Mouse (Mus musculus) bone marrow macrophage, adult 2 months (primary cell): ENCODE data around the gene Megf11. TPM values are rescaled to one million over a fixed set of nuclear protein-coding genes. Genes with fewer than 3 reads are reported as not detected.

Experiments used
- H3K27ac ChIP-seq: 2 replicates; pipeline ENCODE4 v1.5.1; 2012; ENCODE audit warnings: low read depth, low read length; ENCODE audit not compliant: insufficient read depth
- H3K4me1 ChIP-seq: 2 replicates; pipeline ENCODE4 v1.6.1; 2012; ENCODE audit warnings: low read length; ENCODE audit not compliant: control insufficient read depth, insufficient read depth
- H3K4me3 ChIP-seq: 2 replicates; pipeline ENCODE4 v1.5.1; 2012; ENCODE audit warnings: mild to moderate bottlenecking, low read length, moderate library complexity; ENCODE audit not compliant: insufficient read depth
- CTCF ChIP-seq: IDR thresholded peaks from 2 replicates; pipeline ENCODE4 v1.5.1; 2012; ENCODE audit warnings: low read depth, mild to moderate bottlenecking, low read length, moderate library complexity
- POLR2A ChIP-seq: IDR thresholded peaks from 2 replicates; pipeline ENCODE4 v1.6.1; 2012; ENCODE audit warnings: mild to moderate bottlenecking, low read depth, low read length, borderline replicate concordance
- polyA plus RNA-seq: library from polyadenylated mRNA; stranded (reverse); fragments of >200 nt; gene quantifications from 2 replicates; pipeline ENCODE4 v1.2.4, GENCODE M21; 2012; ENCODE audit not compliant: missing spikeins, insufficient read depth, insufficient read length

Megf11 gene
- polyA plus RNA-seq, 1 experiment = not detected

- Histone ChIP-seq H3K4me1 (no peaks in the 10 kb centered on the region), H3K4me3 (no peak overlapping the region), H3K27ac (no peak overlapping the region)
- TF ChIP-seq CTCF = no peak
- no peak for TF ChIP-seq POLR2A
Measured at GRCm38 (mm10) chr9:64482126-64482525, 96.7 kb downstream of the Megf11 start.

- no peak overlapping the region for H3K27ac ChIP-seq
- TF ChIP-seq POLR2A (no peak), CTCF (no peak)
- H3K4me3 ChIP-seq = no peak overlapping the region
- no peaks in the 10 kb centered on the region for H3K4me1 ChIP-seq
Measured at GRCm38 (mm10) chr9:64487377-64487776, 102.0 kb downstream of the Megf11 start.

- no peak for TF ChIP-seq POLR2A
- no peak for TF ChIP-seq CTCF
Measured at GRCm38 (mm10) chr9:64494647-64495046, 109.2 kb downstream of the Megf11 start.

GRCm38 (mm10) chr9:64498929-64499328, 113.5 kb downstream of the Megf11 start:
- TF ChIP-seq CTCF (no peak), POLR2A (no peak)
- peaks cover 5% of the 10 kb centered on the region; the same call in 1 of the 2 replicates for H3K4me1 ChIP-seq
- no peak overlapping the region for H3K27ac ChIP-seq
- H3K4me3 ChIP-seq = no peak overlapping the region

More at GRCm38 (mm10) chr9:64494647-64495046, 109.2 kb downstream of the Megf11 start:
- Histone ChIP-seq H3K4me3 (no peak overlapping the region), H3K27ac (no peak overlapping the region), H3K4me1 (no peaks in the 10 kb centered on the region)

GRCm38 (mm10) chr9:64501211-64501610, 115.8 kb downstream of the Megf11 start:
- peaks cover 5% of the 10 kb centered on the region; the same call in 1 of the 2 replicates for H3K4me1 ChIP-seq
- H3K27ac ChIP-seq = no peak overlapping the region
- H3K4me3 ChIP-seq = no peak overlapping the region
- TF ChIP-seq POLR2A = no peak
- no peak for TF ChIP-seq CTCF

GRCm38 (mm10) chr9:64503996-64504395, 118.6 kb downstream of the Megf11 start:
- no peak for TF ChIP-seq CTCF
- TF ChIP-seq POLR2A = no peak
- H3K4me3 ChIP-seq = no peak overlapping the region
- no peak overlapping the region for H3K27ac ChIP-seq
- peaks cover 5% of the 10 kb centered on the region; the same call in 1 of the 2 replicates for H3K4me1 ChIP-seq

GRCm38 (mm10) chr9:64504456-64504855, 119.0 kb downstream of the Megf11 start:
- Histone ChIP-seq H3K4me3 (no peak overlapping the region), H3K4me1 (peaks cover 5% of the 10 kb centered on the region; the same call in 1 of the 2 replicates), H3K27ac (no peak overlapping the region)
- TF ChIP-seq CTCF (no peak), POLR2A (no peak)

GRCm38 (mm10) chr9:64504921-64505320, 119.5 kb downstream of the Megf11 start:
- no peak for TF ChIP-seq CTCF
- TF ChIP-seq POLR2A = no peak
- Histone ChIP-seq H3K4me1 (peaks cover 5% of the 10 kb centered on the region; the same call in 1 of the 2 replicates), H3K4me3 (no peak overlapping the region), H3K27ac (no peak overlapping the region)

GRCm38 (mm10) chr9:64506440-64507206, 121.2 kb downstream of the Megf11 start:
- no peak overlapping the region for H3K4me3 ChIP-seq
- peaks cover under 1% of the 10 kb centered on the region; the same call in 1 of the 2 replicates for H3K4me1 ChIP-seq
- no peak overlapping the region for H3K27ac ChIP-seq
- TF ChIP-seq POLR2A (no peak), CTCF (no peak)

- Histone ChIP-seq H3K4me3 (no peak overlapping the region), H3K4me1 (no peaks in the 10 kb centered on the region), H3K27ac (no peak overlapping the region)
- TF ChIP-seq POLR2A (no peak), CTCF (no peak)
Measured at GRCm38 (mm10) chr9:64507207-64507517, 121.7 kb downstream of the Megf11 start.
